Mouse (Mus musculus) embryonic facial prominence, embryonic 11.5 days (tissue): Measurements from ENCODE around the gene Efhd2. TPM values are rescaled to one million over a fixed set of nuclear protein-coding genes. Genes with fewer than 3 reads are reported as not detected.

Experiments used
- ATAC-seq: fragments of 200-750 bp; cut with Nextera tagmentation; replicated peaks from 2 replicates; pipeline ENCODE4 v1.8.0; 2017; ENCODE audit warnings: low read depth; ENCODE audit not compliant: insufficient number of reproducible peaks, low FRiP score, low TSS enrichment
- DNase-seq: peaks from one replicate; pipeline ENCODE4 v3.0.0-alpha.2; 2015; ENCODE audit warnings: low spot score
- H3K27ac ChIP-seq: fragments of 300-500 bp; sonication (generic); replicated peaks from 2 replicates; pipeline ENCODE4 v1.5.1; 2014; ENCODE audit warnings: mild to moderate bottlenecking, low read depth, low read length, control low read depth
- H3K27me3 ChIP-seq: fragments of 300-500 bp; sonication (generic); 2 replicates; pipeline ENCODE4 v1.6.1; 2014; ENCODE audit warnings: mild to moderate bottlenecking, low read length, moderate library complexity, mixed read lengths; ENCODE audit not compliant: control insufficient read depth, insufficient read depth
- H3K36me3 ChIP-seq: fragments of 300-500 bp; sonication (generic); replicated peaks from 2 replicates; pipeline ENCODE4 v1.6.1; 2014; ENCODE audit warnings: low read depth, mild to moderate bottlenecking, low read length, moderate library complexity, mixed read lengths; ENCODE audit not compliant: control insufficient read depth, insufficient read depth
- H3K4me1 ChIP-seq: fragments of 300-500 bp; sonication (generic); 2 replicates; pipeline ENCODE4 v1.6.1; 2014; ENCODE audit warnings: low read length, mixed read lengths; ENCODE audit not compliant: control insufficient read depth, insufficient read depth
- H3K4me2 ChIP-seq: fragments of 300-500 bp; sonication (generic); 2 replicates; pipeline ENCODE4 v1.6.1; 2014; ENCODE audit warnings: low read depth, mild to moderate bottlenecking, control low read depth, low read length, moderate library complexity
- H3K4me3 ChIP-seq: fragments of 300-500 bp; sonication (generic); 2 replicates; pipeline ENCODE4 v1.5.1; 2014; ENCODE audit warnings: low read depth, low read length, control low read depth
- H3K9ac ChIP-seq: fragments of 300-500 bp; sonication (generic); replicated peaks from 2 replicates; pipeline ENCODE4 v1.6.1; 2014; ENCODE audit warnings: mild to moderate bottlenecking, control low read depth, low read length
- H3K9me3 ChIP-seq: fragments of 300-500 bp; sonication (generic); replicated peaks from 2 replicates; pipeline ENCODE4 v1.6.1; 2016; ENCODE audit warnings: mild to moderate bottlenecking, low read length, inconsistent platforms, mixed read lengths; ENCODE audit not compliant: control insufficient read depth
- WGBS: fragments of 180-500 bp; shearing (Covaris S2); extraction: QIAGEN DNeasy Blood & Tissue Kit; methylation state at CpG from one replicate; pipeline ENCODE4 v1.1.7; 2014; 5-methylcytosine and 5-hydroxymethylcytosine counted together
- polyA plus RNA-seq: library from polyadenylated mRNA; unstranded; fragments of >200 nt; fragmentation: Nextera tagmentation; extraction: Ambion mirVana; gene quantifications from 2 replicates; pipeline ENCODE4 v1.2.1, GENCODE M21; 2014

Gene Efhd2
- polyA plus RNA-seq, 1 experiment from 2014 or later = 18.2 TPM

DNA sequence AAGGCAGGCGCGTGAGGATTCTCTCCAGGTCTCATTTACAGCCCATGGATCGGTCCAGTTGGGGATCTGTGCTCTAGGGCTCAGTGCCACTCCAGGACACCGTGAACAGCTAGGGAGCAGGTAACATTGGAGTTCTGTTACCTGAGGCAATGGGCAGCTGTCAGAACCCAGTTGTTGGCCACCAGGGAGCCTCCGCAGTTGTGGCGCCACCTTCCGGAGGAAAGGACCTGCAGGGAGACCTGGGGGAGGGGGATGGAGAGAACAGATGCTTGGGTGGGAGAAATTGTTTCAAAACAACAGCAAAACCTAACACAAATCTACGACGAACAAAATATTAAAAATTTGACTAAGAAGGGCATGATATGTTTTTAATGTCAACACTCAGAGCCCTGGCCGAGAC is 52.6 kb downstream of the Efhd2 start:
- ATAC-seq (no peak), DNase-seq (no peak)
- Histone ChIP-seq H3K9me3 (no peaks in the 10 kb centered on the region), H3K4me2 (no peak overlapping the region), H3K9ac (no peak overlapping the region), H3K27me3 (no peaks in the 10 kb centered on the region), H3K4me1 (no peaks in the 10 kb centered on the region; the same call in 1 of the 2 replicates), H3K36me3 (no peaks in the 10 kb centered on the region), H3K4me3 (no peak overlapping the region), H3K27ac (no peak overlapping the region)
- WGBS = 73% methylated on average over 10 of the region's 10 CpGs

DNA sequence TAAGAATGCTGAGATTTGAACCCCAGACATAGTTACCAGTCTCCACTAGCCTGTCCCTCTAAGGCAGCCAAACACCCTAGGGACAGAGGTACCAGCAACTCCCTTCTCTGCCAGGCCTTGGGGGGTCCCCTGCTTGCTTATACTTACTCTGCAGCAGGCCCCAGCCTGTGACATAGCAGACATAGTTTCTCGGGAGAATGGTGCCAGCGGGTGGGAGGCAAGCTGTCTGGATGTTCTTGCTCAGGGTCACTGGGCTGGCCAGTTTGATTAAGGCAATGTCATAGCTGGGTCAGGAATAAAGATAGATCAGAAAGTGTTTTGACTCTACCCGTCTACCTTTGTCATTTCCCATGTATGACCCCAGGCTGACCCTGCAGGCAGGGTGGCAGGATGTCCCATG is 53.5 kb downstream of the Efhd2 start:
- DNase-seq = no peak

GRCm38 (mm10) chr4:141819316-141819715 is 55.4 kb downstream of the Efhd2 start:
- no peak overlapping the region for H3K4me3 ChIP-seq
- no peak overlapping the region for H3K9ac ChIP-seq
- no peak overlapping the region for H3K27ac ChIP-seq
- H3K27me3 ChIP-seq = no peaks in the 10 kb centered on the region
- no peak for DNase-seq
- no peak overlapping the region for H3K4me2 ChIP-seq
- 88% methylated on average over 7 of the region's 7 CpGs for WGBS
- H3K36me3 ChIP-seq = no peaks in the 10 kb centered on the region
- H3K4me1 ChIP-seq = no peaks in the 10 kb centered on the region; the same call in 1 of the 2 replicates
- no peak for ATAC-seq
- H3K9me3 ChIP-seq = no peaks in the 10 kb centered on the region

More for the DNA sequence above, 53.5 kb downstream of the Efhd2 start:
- H3K9ac ChIP-seq = no peak overlapping the region
- WGBS = 62% methylated on average over 3 of the region's 3 CpGs
- no peaks in the 10 kb centered on the region for H3K9me3 ChIP-seq
- no peaks in the 10 kb centered on the region for H3K36me3 ChIP-seq
- no peak overlapping the region for H3K27ac ChIP-seq
- H3K4me2 ChIP-seq = no peak overlapping the region
- ATAC-seq = no peak
- no peak overlapping the region for H3K4me3 ChIP-seq
- no peaks in the 10 kb centered on the region; the same call in 1 of the 2 replicates for H3K4me1 ChIP-seq
- H3K27me3 ChIP-seq = no peaks in the 10 kb centered on the region

DNA sequence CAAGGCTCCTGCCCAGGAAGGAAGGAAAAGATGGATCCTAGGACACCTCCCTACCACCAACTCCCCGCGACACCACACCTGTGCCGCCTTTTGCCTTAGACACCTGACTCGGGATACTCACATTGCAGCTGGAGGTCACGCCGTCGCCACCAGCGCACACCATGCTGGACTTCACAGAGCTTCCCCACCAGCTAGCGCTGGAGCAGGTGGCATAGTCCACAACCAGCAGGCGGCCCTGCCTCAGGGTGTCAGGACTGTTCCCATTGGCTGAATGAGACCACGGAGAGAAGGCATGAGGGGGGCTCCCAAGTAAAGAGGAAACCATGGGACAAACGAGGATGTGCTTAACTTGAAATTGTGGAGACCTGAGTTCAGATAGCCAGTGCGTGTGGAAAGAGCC is 55.9 kb downstream of the Efhd2 start:
- Histone ChIP-seq H3K4me2 (no peak overlapping the region), H3K4me3 (no peak overlapping the region), H3K9ac (no peak overlapping the region), H3K27ac (no peak overlapping the region), H3K9me3 (no peaks in the 10 kb centered on the region), H3K27me3 (no peaks in the 10 kb centered on the region), H3K36me3 (peaks cover 1% of the 10 kb centered on the region), H3K4me1 (no peaks in the 10 kb centered on the region; the same call in 1 of the 2 replicates)
- no peak for ATAC-seq
- DNase-seq = no peak
- 89% methylated on average over 13 of the region's 13 CpGs for WGBS

DNA sequence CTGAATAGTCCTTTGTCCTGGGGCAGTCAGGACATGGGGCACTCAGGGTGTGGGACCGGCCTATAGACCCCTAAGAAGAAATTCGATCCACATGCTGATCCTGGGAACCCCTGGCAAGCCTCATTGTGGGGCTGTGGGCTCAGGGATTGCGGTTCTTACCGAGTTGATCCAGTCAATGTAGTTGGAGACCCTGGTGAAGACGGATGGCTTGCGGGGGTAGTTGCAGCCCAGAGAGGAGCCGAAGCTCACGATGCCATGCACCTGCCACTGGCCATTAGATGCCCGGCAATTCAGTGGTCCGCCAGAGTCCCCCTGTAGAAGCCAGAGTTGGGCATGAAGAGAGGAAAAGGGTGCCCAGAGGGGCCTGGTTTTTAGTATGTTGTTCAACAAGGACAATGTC is 57.0 kb downstream of the Efhd2 start:
- H3K4me2 ChIP-seq = no peak overlapping the region
- H3K4me3 ChIP-seq = no peak overlapping the region
- H3K36me3 ChIP-seq = peaks cover 3% of the 10 kb centered on the region
- ATAC-seq (no peak), DNase-seq (no peak)
- H3K27me3 ChIP-seq = no peaks in the 10 kb centered on the region
- H3K27ac ChIP-seq = no peak overlapping the region
- WGBS = 63% methylated on average over 10 of the region's 10 CpGs
- no peaks in the 10 kb centered on the region for H3K9me3 ChIP-seq
- no peaks in the 10 kb centered on the region; the same call in 1 of the 2 replicates for H3K4me1 ChIP-seq
- H3K9ac ChIP-seq = no peak overlapping the region

DNA sequence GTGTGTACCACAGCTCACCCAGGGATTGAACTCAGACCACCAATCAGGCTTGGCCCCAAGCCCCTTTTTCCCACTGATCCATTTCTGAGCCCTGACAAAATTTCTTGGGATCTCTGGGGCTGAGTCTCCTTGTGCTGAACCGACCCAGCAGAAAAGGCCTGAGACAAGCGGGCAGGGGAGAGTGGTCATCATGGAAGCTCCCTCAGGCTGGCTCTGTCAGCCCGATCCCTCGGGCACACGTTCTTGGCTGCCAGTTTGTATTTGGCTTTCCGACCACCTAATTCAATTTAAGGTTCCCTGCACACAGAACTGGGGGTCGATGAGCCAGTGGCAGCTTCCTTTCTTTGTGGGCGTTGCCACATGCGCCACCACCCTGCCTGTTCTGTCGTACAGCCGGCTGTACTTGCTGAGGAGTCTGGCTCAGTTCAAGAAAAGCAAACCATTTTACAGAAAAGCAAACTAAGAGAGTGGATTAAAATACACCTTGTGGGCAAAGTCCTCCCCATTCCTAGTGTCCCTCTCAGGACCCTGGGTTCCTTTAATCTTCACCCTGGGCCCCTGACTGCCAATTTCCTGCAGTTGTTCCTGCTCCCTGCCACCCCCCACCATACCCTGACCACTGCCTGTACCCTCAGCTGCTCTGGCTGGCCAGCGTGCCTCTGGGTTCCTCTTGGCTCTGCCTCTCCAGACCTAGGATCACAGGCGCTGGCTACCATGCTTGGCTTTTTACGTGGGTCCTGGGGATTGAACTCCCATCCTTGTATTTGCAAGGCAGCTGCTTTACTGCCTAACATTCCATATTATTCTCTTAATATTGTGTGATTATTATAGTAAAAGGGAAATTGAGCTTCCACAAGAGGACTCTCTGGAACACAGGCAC is 57.7 kb downstream of the Efhd2 start:
- Histone ChIP-seq H3K9ac (no peak overlapping the region), H3K4me3 (no peak overlapping the region), H3K4me2 (no peak overlapping the region), H3K27ac (no peak overlapping the region), H3K36me3 (peaks cover 3% of the 10 kb centered on the region), H3K27me3 (no peaks in the 10 kb centered on the region), H3K4me1 (no peaks in the 10 kb centered on the region; the same call in 1 of the 2 replicates), H3K9me3 (no peaks in the 10 kb centered on the region)
- ATAC-seq = no peak
- no peak for DNase-seq
- WGBS = 65% methylated on average over 14 of the region's 14 CpGs

DNA sequence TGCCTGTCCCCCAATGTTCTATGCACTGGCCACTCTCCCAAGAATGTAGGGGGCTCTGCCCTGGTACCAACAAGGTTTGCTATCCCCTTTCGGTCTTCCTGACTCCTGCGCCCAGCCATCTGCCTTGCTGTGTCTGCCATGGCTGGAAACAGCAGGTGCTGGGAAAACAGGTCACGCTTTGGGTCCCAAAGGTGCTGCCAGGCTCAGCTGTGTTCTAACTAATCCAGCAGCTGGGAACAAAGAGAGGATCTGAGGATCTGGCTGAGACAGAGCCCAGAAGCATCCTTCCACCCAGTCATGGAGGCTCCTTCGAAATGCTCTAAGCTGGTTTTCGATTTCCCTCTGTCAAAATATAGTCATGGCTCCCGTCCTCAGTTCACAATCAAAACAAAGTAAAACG is 58.5 kb downstream of the Efhd2 start:
- peaks cover 3% of the 10 kb centered on the region for H3K36me3 ChIP-seq
- WGBS = 84% methylated on average over 7 of the region's 7 CpGs
- no peaks in the 10 kb centered on the region for H3K27me3 ChIP-seq
- no peak overlapping the region for H3K9ac ChIP-seq
- H3K4me1 ChIP-seq = no peaks in the 10 kb centered on the region; the same call in 1 of the 2 replicates
- no peak overlapping the region for H3K27ac ChIP-seq
- DNase-seq (no peak), ATAC-seq (no peak)
- no peaks in the 10 kb centered on the region for H3K9me3 ChIP-seq
- H3K4me3 ChIP-seq = no peak overlapping the region
- no peak overlapping the region for H3K4me2 ChIP-seq

GRCm38 (mm10) chr4:141811375-141811774 is 63.3 kb downstream of the Efhd2 start:
- Histone ChIP-seq H3K9me3 (no peaks in the 10 kb centered on the region), H3K4me2 (no peak overlapping the region), H3K27ac (no peak overlapping the region), H3K4me3 (no peak overlapping the region), H3K27me3 (no peaks in the 10 kb centered on the region), H3K4me1 (no peaks in the 10 kb centered on the region), H3K9ac (no peak overlapping the region), H3K36me3 (peaks cover 3% of the 10 kb centered on the region)
- 93% methylated on average over 7 of the region's 7 CpGs for WGBS
- DNase-seq = no peak
- no peak for ATAC-seq
